In genomic region chr8:13657479-13657878, GRCm38 (mm10) we compare ENCODE assay signal across 26 mouse cellular contexts. TPM values are rescaled to one million over a fixed set of nuclear protein-coding genes. Genes with fewer than 3 reads are reported as not detected.
DNase-seq lines count a peak whose midpoint lies in the region; ATAC-seq and TF ChIP-seq lines count a peak whose summit lies in the region.
"Had no signal": no experiment of that assay in that cellular context is flagged by ENCODE, and none has a peak within 500 bp of the region (broad histone marks: within the 10 kb centered on the region; RNA-seq: fewer than 3 reads in every experiment).

No protein-coding gene starts in this region.

- no peak for DNase-seq in gastrocnemius, adult 2 months
- DNase-seq in gastrocnemius, postnatal 36 days: no peak
- DNase-seq in heart, postnatal 36 days: no peak
- no peak for DNase-seq in hindbrain, postnatal 0 days (ENCODE audit: low spot score)
- DNase-seq: cerebellum, adult 8-10 months; forebrain, postnatal 0 days; kidney, adult 9 months; kidney, postnatal 14 days; layer of hippocampus, postnatal 36 days; lung, adult 18-20 months; lung, postnatal 10 days; thymus, adult 18-20 months; thymus, postnatal 36 days had no signal

- H3K36me3 ChIP-seq in heart, embryonic 12.5 days: no peaks in the 10 kb centered on the region
- H3K36me3 ChIP-seq in hindbrain, postnatal 0 days (ENCODE audit: insufficient read depth, low read length): no peaks in the 10 kb centered on the region
- H3K36me3 ChIP-seq in hindbrain, embryonic 12.5 days: no peaks in the 10 kb centered on the region
- H3K36me3 ChIP-seq in forebrain, embryonic 13.5 days (ENCODE audit: poor library complexity, severe bottlenecking): no peaks in the 10 kb centered on the region
- H3K36me3 ChIP-seq: embryonic facial prominence, embryonic 10.5 days; midbrain, embryonic 12.5 days; stomach, embryonic 15.5 days had no signal

- H3K9me3 ChIP-seq in heart, embryonic 12.5 days (replicated peaks): no peaks in the 10 kb centered on the region
- no peaks in the 10 kb centered on the region for H3K9me3 ChIP-seq in hindbrain, postnatal 0 days (ENCODE audit: low read length)
- no peaks in the 10 kb centered on the region for H3K9me3 ChIP-seq in hindbrain, embryonic 12.5 days (replicated peaks)
- H3K9me3 ChIP-seq in forebrain, embryonic 13.5 days (replicated peaks): no peaks in the 10 kb centered on the region
- H3K9me3 ChIP-seq: embryonic facial prominence, embryonic 10.5 days; midbrain, embryonic 12.5 days; stomach, embryonic 15.5 days had no signal

- peak overlapping the region; percentile 85 for H3K27ac ChIP-seq in gastrocnemius, adult 2 months
- peak overlapping the region; percentile 44 for H3K27ac ChIP-seq in heart, embryonic 12.5 days (ENCODE audit: poor library complexity, severe bottlenecking)
- H3K27ac ChIP-seq in hindbrain, postnatal 0 days: peak overlapping the region; percentile 27; the same call in 1 of the 2 replicates
- H3K27ac ChIP-seq in hindbrain, embryonic 12.5 days: no peak overlapping the region
- H3K27ac ChIP-seq in olfactory bulb, adult 2 months (ENCODE audit: insufficient read depth, low read depth, low read length): peak overlapping the region; percentile 83
- no peak overlapping the region for H3K27ac ChIP-seq in forebrain, embryonic 13.5 days
- H3K27ac ChIP-seq: embryonic facial prominence, embryonic 10.5 days; midbrain, embryonic 12.5 days; stomach, embryonic 15.5 days had no signal

- H3K4me2 ChIP-seq in heart, embryonic 12.5 days: no peak overlapping the region
- no peak overlapping the region for H3K4me2 ChIP-seq in hindbrain, postnatal 0 days (ENCODE audit: low read depth, low read length)
- no peak overlapping the region for H3K4me2 ChIP-seq in hindbrain, embryonic 12.5 days (replicated peaks)
- no peak overlapping the region for H3K4me2 ChIP-seq in forebrain, embryonic 13.5 days
- H3K4me2 ChIP-seq: liver, embryonic 11.5 days; midbrain, embryonic 12.5 days; stomach, embryonic 15.5 days had no signal

- intact Hi-C loops in gastrocnemius, adult 2 months (cut with DNase I): no loop called here
- intact Hi-C loops in gastrocnemius, postnatal 36 days (cut with DNase I): no loop called here
- intact Hi-C loops in heart, postnatal 36 days (cut with DNase I): no loop called here

- WGBS in heart, embryonic 12.5 days: 55% methylated on average over 12 of the region's 12 CpGs
- 69% methylated on average over 12 of the region's 12 CpGs for WGBS in hindbrain, postnatal 0 days
- 81% methylated on average over 12 of the region's 12 CpGs for WGBS in hindbrain, embryonic 12.5 days
- 44% methylated on average over 12 of the region's 12 CpGs for WGBS in olfactory bulb, adult 2 months
- 78% methylated on average over 12 of the region's 12 CpGs for WGBS in forebrain, embryonic 13.5 days

- no peaks in the 10 kb centered on the region for H3K27me3 ChIP-seq in heart, embryonic 12.5 days (replicated peaks)
- no peaks in the 10 kb centered on the region for H3K27me3 ChIP-seq in hindbrain, postnatal 0 days (ENCODE audit: insufficient read depth, low read length)
- H3K27me3 ChIP-seq in hindbrain, embryonic 12.5 days: no peaks in the 10 kb centered on the region
- no peaks in the 10 kb centered on the region for H3K27me3 ChIP-seq in forebrain, embryonic 13.5 days
- H3K27me3 ChIP-seq: midbrain, embryonic 12.5 days; stomach, embryonic 15.5 days had no signal

- no peak overlapping the region for H3K9ac ChIP-seq in heart, embryonic 12.5 days
- no peak overlapping the region for H3K9ac ChIP-seq in hindbrain, postnatal 0 days (replicated peaks; ENCODE audit: low read length)
- H3K9ac ChIP-seq in hindbrain, embryonic 12.5 days: no peak overlapping the region
- H3K9ac ChIP-seq in forebrain, embryonic 13.5 days: no peak overlapping the region
- H3K9ac ChIP-seq: forebrain, postnatal 0 days; midbrain, embryonic 12.5 days; stomach, embryonic 15.5 days had no signal

- peak overlapping the region; percentile 34 for H3K4me3 ChIP-seq in gastrocnemius, adult 2 months
- H3K4me3 ChIP-seq in heart, embryonic 12.5 days: no peak overlapping the region
- no peak overlapping the region for H3K4me3 ChIP-seq in hindbrain, postnatal 0 days (ENCODE audit: low read length)
- H3K4me3 ChIP-seq in hindbrain, embryonic 12.5 days: no peak overlapping the region
- H3K4me3 ChIP-seq in olfactory bulb, adult 2 months (ENCODE audit: insufficient read depth, low read depth, low read length): no peak overlapping the region
- no peak overlapping the region for H3K4me3 ChIP-seq in forebrain, embryonic 13.5 days
- H3K4me3 ChIP-seq: embryonic facial prominence, embryonic 10.5 days; midbrain, embryonic 12.5 days; stomach, embryonic 15.5 days had no signal

- no peak for TF ChIP-seq CTCF in gastrocnemius, adult 2 months (IDR thresholded peaks at IDR 0.05)
- TF ChIP-seq CTCF in hindbrain, postnatal 0 days (IDR thresholded peaks at IDR 0.05; ENCODE audit: low read depth): no peak
- TF ChIP-seq CTCF in olfactory bulb, adult 2 months (IDR thresholded peaks at IDR 0.05; ENCODE audit: insufficient read depth, low read depth, low read length): no peak

- TF ChIP-seq POLR2A in olfactory bulb, adult 2 months (IDR thresholded peaks at IDR 0.05; ENCODE audit: insufficient read depth, low read depth, low read length): no peak

- ATAC-seq in heart, embryonic 12.5 days (ENCODE audit: insufficient number of reproducible peaks, low FRiP score): no peak
- ATAC-seq in hindbrain, postnatal 0 days: no peak
- ATAC-seq in hindbrain, embryonic 12.5 days (ENCODE audit: low FRiP score): no peak
- no peak for ATAC-seq in forebrain, embryonic 13.5 days
- ATAC-seq: CD4-positive, CD25-positive, alpha-beta regulatory T cell, adult 4 months; forebrain, postnatal 0 days; intestine, embryonic 16.5 days had no signal

- H3K4me1 ChIP-seq in heart, embryonic 12.5 days (replicated peaks): peaks cover 42% of the 10 kb centered on the region
- H3K4me1 ChIP-seq in hindbrain, postnatal 0 days (ENCODE audit: insufficient read depth, low read length): peaks cover 4% of the 10 kb centered on the region; the same call in 1 of the 2 replicates
- H3K4me1 ChIP-seq in hindbrain, embryonic 12.5 days: no peaks in the 10 kb centered on the region
- peaks cover 55% of the 10 kb centered on the region for H3K4me1 ChIP-seq in olfactory bulb, adult 2 months (ENCODE audit: control insufficient read depth, insufficient read depth, low read length)
- peaks cover 7% of the 10 kb centered on the region for H3K4me1 ChIP-seq in forebrain, embryonic 13.5 days
- H3K4me1 ChIP-seq: midbrain, embryonic 12.5 days had no signal

RNA-seq across cellular contexts. Expression of gene Rasa3, which starts 19.9 kb away (rescaled TPM):
- 10 to 100 TPM in 1 of 2 experiments, 1 to 10 TPM in 1; 5.9 to 10.5 TPM for total RNA-seq in gastrocnemius, adult 2 months (2021)
- total RNA-seq in gastrocnemius, postnatal 36 days (2021): 10 to 100 TPM in 1 of 2 experiments, 1 to 10 TPM in 1; 7.5 to 11.8 TPM
- 35.1 and 41.5 TPM in 2 replicates for polyA plus RNA-seq in heart, embryonic 12.5 days (2016; fragmentation: Nextera tagmentation; extraction: Ambion mirVana)
- 10 to 100 TPM; 18.0 to 21.1 TPM for total RNA-seq in heart, postnatal 36 days (2021)
- 84.7 and 85.2 TPM in 2 replicates for total RNA-seq in hindbrain, postnatal 0 days (2014; rRNA removed)
- 29.4 and 33.5 TPM in 2 replicates for polyA plus RNA-seq in hindbrain, postnatal 0 days (2015; fragmentation: Nextera tagmentation; extraction: Ambion mirVana)
- 30.0 and 31.4 TPM in 2 replicates for polyA plus RNA-seq in hindbrain, embryonic 12.5 days (2016; fragmentation: Nextera tagmentation; extraction: Ambion mirVana)
- not detected in 2 replicates for polyA plus RNA-seq in olfactory bulb, adult 2 months (2012; ENCODE audit: insufficient read depth, insufficient read length, low replicate concordance, missing spikeins)
- 18.2 and 19.9 TPM in 2 replicates for polyA plus RNA-seq in forebrain, embryonic 13.5 days (2015; fragmentation: Nextera tagmentation; extraction: Ambion mirVana)

RNA-seq across cellular contexts. Expression of gene Cfap97d2, which starts 48.2 kb away (rescaled TPM):
- total RNA-seq in gastrocnemius, adult 2 months (2021): not detected
- total RNA-seq in gastrocnemius, postnatal 36 days (2021): not detected
- polyA plus RNA-seq in heart, embryonic 12.5 days (2016; fragmentation: Nextera tagmentation; extraction: Ambion mirVana): 0.26 TPM in 1 of 2 replicates, not detected in the other
- total RNA-seq in heart, postnatal 36 days (2021): not detected
- 0.54 and 0.84 TPM in 2 replicates for total RNA-seq in hindbrain, postnatal 0 days (2014; rRNA removed)
- 1.8 TPM in 2 replicates for polyA plus RNA-seq in hindbrain, postnatal 0 days (2015; fragmentation: Nextera tagmentation; extraction: Ambion mirVana)
- polyA plus RNA-seq in hindbrain, embryonic 12.5 days (2016; fragmentation: Nextera tagmentation; extraction: Ambion mirVana): 2.3 and 2.6 TPM in 2 replicates
- not detected in 2 replicates for polyA plus RNA-seq in olfactory bulb, adult 2 months (2012; ENCODE audit: insufficient read depth, insufficient read length, low replicate concordance, missing spikeins)
- polyA plus RNA-seq in forebrain, embryonic 13.5 days (2015; fragmentation: Nextera tagmentation; extraction: Ambion mirVana): 1.4 and 1.8 TPM in 2 replicates
- total RNA-seq: adrenal gland, postnatal 14 days; hematopoietic stem cell, adult 5-6 weeks had no signal
- polyA plus RNA-seq: CD4-positive, CD25-positive, alpha-beta regulatory T cell, adult 4 months; limb, embryonic 11.5 days; liver, embryonic 11.5 days; stomach, embryonic 15.5 days had no signal

Comparison
In these comparisons a context has a peak if more than half of its experiments do, and no peak if none do; other contexts are left out.
1. H3K27ac ChIP-seq: peak in gastrocnemius, adult 2 months (single experiment), heart, embryonic 12.5 days (single experiment), hindbrain, postnatal 0 days (single experiment) and olfactory bulb, adult 2 months (single experiment); none in hindbrain, embryonic 12.5 days (single experiment) and forebrain, embryonic 13.5 days (single experiment).